9 mouse cellular contexts compared by ENCODE assay signal in the genomic region with DNA sequence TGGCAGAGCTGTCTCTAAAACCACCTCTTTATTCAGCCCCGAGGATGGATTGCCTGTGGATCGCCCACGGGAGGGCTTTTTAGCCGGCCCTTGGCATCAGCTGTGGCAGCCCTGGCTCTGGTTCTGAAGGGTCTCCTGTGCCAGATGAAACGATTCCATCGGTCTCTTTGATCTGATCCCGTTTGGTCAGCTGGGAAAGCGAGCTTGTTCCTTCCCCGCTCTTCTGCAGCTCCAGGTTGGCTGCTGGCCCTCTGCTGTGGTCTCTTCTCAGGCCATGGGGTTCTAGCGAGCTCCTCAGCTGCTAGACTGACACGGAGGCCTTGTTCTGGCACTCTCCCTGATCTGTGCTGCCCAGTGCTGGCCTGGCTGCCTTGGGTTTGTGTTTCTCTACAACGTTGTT.
DNase-seq lines count a peak whose midpoint lies in the region; ATAC-seq lines count a peak whose summit lies in the region.
"Had no signal": no experiment of that assay in that cellular context is flagged by ENCODE, and none has a peak within 500 bp of the region (broad histone marks: within the 10 kb centered on the region; RNA-seq: fewer than 3 reads in every experiment).

No protein-coding gene starts in this region.

- no peaks in the 10 kb centered on the region for H3K27me3 ChIP-seq in midbrain, embryonic 15.5 days (replicated peaks)
- H3K27me3 ChIP-seq in midbrain, embryonic 10.5 days (ENCODE audit: low read depth, poor library complexity, severe bottlenecking) = no peaks in the 10 kb centered on the region

- no peak overlapping the region for H3K4me2 ChIP-seq in midbrain, embryonic 15.5 days
- H3K4me2 ChIP-seq: lung, embryonic 14.5 days had no signal

- no peak overlapping the region for H3K27ac ChIP-seq in midbrain, embryonic 15.5 days
- H3K27ac ChIP-seq in midbrain, embryonic 10.5 days (replicated peaks) = no peak overlapping the region

- no peaks in the 10 kb centered on the region for H3K9me3 ChIP-seq in midbrain, embryonic 15.5 days
- H3K9me3 ChIP-seq in midbrain, embryonic 10.5 days (replicated peaks) = 0 out of 2 replicates have a peak, but pooled peaks cover 3% of the 10 kb centered on the region

- H3K4me1 ChIP-seq in midbrain, embryonic 15.5 days = no peaks in the 10 kb centered on the region
- no peaks in the 10 kb centered on the region for H3K4me1 ChIP-seq in midbrain, embryonic 10.5 days

- WGBS in midbrain, embryonic 15.5 days = 73% methylated on average over 12 of the region's 12 CpGs
- WGBS in midbrain, embryonic 10.5 days = 87% methylated on average over 12 of the region's 12 CpGs

- H3K36me3 ChIP-seq in midbrain, embryonic 15.5 days (replicated peaks) = no peaks in the 10 kb centered on the region
- H3K36me3 ChIP-seq in midbrain, embryonic 10.5 days = no peaks in the 10 kb centered on the region

- ATAC-seq in midbrain, embryonic 15.5 days (replicated peaks) = peak; percentile 80
- no peak for ATAC-seq in monocyte, adult 5-6 weeks (replicated peaks; ENCODE audit: insufficient number of reproducible peaks, low FRiP score, low TSS enrichment, poor library complexity, severe bottlenecking)

- no peak overlapping the region for H3K4me3 ChIP-seq in midbrain, embryonic 15.5 days
- no peak overlapping the region for H3K4me3 ChIP-seq in midbrain, embryonic 10.5 days

- H3K9ac ChIP-seq in midbrain, embryonic 15.5 days = no peak overlapping the region
- H3K9ac ChIP-seq: lung, embryonic 14.5 days had no signal

- DNase-seq in midbrain, embryonic 10.5 days (ENCODE audit: low spot score) = no peak
- DNase-seq in frontal cortex, adult 2 months (ENCODE audit: extremely low spot score in 1 of 2, low spot score in 1 of 2) = peak; percentile 4 to 48
- peak; percentile 7 to 12 for DNase-seq in left cerebral cortex, adult 18-20 months (ENCODE audit: low spot score in 2 of 2)
- DNase-seq in right cerebral cortex, postnatal 14 days = peak; percentile 22
- no peak for DNase-seq in thymus, postnatal 36 days
- DNase-seq in urinary bladder, postnatal 10 days (ENCODE audit: low spot score) = no peak
- DNase-seq: lung, embryonic 14.5 days had no signal

Comparison
In these comparisons a context has a peak if more than half of its experiments do, and no peak if none do; other contexts are left out.
1. DNase-seq: peak in frontal cortex, adult 2 months (2 of 2), left cerebral cortex, adult 18-20 months (2 of 2) and right cerebral cortex, postnatal 14 days (single experiment); none in midbrain, embryonic 10.5 days (single experiment), thymus, postnatal 36 days (0 of 2) and urinary bladder, postnatal 10 days (single experiment).